Mouse (Mus musculus): ENCODE results near the gene Sept9.
"Not testable (repeated sequence)": the region's sequence is repeated elsewhere in the genome, so short reads cannot be mapped to it uniquely, and the experiment has no call there.

Gene Sept9

DNA sequence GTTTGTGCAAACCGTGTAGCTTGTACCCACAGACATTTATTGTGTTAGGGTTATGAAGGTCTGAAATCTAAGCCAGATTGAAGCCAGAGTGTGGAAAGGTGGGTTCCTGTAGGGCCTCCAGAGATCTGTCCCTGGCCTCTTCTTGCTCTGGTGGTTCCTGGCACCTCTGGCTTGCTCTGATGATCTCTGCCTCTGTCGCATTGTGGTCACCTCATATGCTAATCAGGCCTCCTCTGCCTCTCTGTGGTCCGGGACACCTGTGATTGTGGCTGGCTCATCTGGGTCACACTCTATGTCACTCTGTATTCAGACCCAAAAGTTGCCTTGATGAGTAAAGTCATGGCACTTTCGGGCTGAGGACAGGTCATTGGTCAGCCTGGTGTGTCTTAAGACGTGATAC is 128.2 kb downstream of the Sept9 start:
- DNase-seq (ENCODE audit: low read depth): no peak

- no peak for DNase-seq (ENCODE audit: low read depth)
Observed at GRCm38 (mm10) chr11:117330076-117330950, 130.9 kb downstream of the Sept9 start.

- DNase-seq (ENCODE audit: low read depth): no peak
Observed at GRCm38 (mm10) chr11:117330951-117331254, 131.4 kb downstream of the Sept9 start.

- DNase-seq (ENCODE audit: low read depth): no peak
Observed at GRCm38 (mm10) chr11:117331361-117332241, 132.1 kb downstream of the Sept9 start.

DNA sequence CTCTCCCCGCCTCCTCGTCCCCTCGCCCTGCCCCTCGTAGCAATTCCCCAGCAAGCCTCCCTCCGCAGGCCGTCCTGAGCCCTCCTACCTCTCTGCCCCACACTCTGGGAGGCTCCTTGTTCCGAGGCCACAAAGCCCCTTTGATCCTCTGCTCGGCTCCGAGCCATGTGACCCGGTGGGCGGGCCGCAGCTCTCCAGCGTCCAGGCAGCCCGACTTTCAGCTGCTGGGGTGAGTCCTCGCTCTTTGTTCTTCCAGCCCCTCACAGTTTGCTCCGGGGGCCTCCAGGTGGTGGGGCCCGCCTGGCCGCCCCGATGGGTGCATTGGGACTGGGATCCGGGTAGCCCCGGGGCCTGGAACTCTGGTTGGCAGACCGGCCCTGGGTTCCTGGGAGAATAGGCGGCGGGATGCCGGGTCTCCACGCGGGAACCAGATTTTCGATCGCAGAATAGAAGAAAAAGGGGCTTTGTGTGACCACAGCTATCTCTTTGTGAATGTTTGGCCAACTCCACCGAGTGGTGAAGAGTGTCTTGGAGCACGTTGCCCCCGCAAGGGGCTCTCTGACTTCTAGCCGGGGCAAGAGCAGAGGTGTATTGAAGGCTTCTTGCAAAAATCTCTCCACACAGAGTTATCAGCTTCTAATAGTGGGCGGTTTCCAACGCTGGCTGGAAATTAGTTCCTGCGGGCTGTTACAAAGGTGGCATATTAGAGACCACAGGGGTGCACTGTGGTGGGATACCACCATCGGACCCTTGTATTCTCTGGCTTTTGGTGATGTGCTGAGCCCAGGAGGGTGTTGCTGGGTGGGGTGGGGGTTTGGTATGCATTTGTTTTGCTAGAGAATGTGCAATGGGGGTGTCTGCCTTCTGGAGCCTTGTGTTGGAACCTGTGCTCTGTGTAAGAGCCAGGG is 133.0 kb downstream of the Sept9 start:
- DNase-seq (ENCODE audit: low read depth): no peak

DNA sequence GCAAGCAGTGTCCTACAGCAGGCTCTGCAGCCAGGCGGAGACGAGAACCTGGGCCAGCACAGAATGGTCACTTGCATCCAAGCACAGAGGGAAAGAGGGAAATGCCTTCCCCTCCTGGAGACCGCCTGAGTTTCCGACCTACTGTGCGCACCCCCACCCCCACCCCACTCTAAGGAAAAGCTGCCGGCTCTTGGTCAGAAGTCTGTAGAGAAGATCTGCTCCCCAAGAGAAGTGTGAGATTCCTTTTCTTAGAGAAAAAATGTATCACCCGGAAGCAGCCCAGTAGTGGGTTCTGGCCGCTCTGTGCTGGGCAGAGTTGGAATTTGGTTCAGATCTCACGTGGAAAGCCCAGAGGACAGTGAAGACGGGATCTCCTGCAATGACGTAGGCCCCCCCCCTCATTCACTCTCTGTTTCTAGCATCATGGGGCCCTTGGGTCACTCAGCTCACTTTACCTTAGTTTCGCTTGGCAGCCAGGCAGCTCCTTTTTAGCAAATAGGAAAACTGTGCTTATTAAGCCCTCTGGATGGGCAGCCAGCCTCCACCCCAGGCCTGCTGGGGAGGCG is 133.8 kb downstream of the Sept9 start:
- no peak for DNase-seq (ENCODE audit: low read depth)

DNA sequence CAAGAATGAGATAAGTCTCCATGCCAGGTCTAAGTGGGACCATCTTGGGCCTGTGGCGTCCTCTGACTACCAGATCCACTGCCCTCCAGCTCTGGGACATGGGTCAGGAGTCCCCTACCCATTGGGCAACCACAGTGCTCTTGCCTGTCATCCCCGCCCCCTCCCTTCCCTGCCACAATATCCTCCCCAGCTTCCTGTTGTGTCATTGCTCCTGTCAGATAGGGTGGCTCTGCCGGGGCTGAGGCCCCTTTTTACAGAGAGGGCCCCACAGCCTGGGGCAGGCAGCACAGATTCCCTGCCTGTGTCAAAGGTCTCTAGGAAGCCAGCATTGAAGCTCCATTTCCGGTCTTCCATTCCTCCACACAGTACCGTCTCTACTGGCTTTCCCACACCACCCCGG is 134.6 kb downstream of the Sept9 start:
- DNase-seq (ENCODE audit: low read depth): no peak

- DNase-seq (ENCODE audit: low read depth): no peak
Observed at GRCm38 (mm10) chr11:117335146-117335545, 135.7 kb downstream of the Sept9 start.

DNA sequence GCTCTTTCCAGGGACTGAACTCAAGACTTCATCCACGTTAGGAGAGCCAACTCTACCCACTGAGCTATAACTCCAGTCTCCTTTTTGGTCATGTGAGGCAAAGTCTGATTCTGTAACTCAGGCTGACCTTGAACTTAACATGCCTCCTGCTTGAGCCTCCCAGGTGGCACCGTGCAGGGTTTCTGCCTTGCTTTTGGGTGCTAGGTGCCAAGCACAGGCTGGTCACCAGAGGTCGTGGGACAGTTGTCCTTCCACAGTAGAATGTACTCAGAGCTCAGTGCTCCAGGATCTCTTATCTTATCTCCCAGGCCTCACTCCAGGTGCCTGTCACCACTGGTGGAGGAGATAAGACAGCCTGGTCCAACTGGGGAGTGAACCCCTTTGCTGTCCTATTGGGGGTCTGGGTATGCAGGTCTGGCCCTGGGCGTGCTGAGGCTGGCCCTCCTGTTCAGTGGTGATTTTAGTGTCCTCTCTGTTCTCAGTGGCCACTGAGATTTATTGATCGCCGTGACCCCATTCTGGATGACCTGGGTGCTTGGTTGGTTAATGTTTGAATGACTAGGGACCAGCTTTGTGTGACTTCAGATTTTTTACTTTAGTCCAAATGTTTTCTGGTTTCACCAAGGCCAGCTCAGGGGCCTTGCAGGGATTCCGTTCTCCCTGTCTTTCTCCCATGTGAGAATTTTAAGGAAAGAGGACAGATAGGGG is 136.8 kb downstream of the Sept9 start:
- DNase-seq (ENCODE audit: low read depth): no peak

DNA sequence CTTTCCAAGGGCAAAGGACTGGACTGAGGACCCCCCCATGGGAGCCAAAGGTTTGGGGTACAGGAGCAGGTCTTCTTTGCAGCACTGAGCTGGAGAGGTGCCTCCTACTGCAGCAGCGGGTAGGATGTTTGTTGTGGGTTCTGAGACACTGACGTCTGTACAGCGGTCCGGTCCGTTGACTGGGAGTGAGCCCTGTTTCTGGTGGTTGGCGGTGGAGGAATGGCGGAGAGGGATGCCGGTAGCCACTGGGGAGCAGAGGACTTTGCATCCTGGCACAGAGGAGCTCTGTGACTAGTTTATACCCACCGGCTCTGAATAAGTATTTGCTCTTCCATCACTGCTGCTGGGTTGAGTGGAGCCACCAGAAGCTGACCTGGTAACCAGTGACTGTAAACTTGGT is 138.3 kb downstream of the Sept9 start:
- no peak for DNase-seq (ENCODE audit: low read depth)

GRCm38 (mm10) chr11:117338503-117338902 is 139.0 kb downstream of the Sept9 start:
- no peak for DNase-seq (ENCODE audit: low read depth)

- DNase-seq (ENCODE audit: low read depth): no peak
Observed at GRCm38 (mm10) chr11:117339050-117339449, 139.6 kb downstream of the Sept9 start.

DNA sequence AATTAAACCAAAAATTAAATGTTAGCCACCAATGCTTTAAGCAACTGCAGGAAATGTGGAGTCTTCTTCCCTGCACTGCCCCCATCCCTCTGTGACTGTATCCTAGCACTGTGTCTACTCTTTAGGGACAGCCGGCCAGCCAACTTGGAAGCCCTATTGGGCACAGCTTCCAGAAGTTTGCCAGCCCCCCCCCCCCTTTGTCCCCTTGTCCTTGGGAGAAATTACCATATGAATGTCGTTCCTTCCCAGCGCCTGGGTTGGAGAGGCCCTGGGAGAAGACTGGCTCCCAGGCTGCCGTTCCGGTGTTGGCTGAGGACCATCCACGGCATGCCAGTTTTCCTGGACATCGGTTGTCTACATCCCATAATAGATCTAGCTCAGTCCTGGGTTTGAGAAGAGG is 141.8 kb downstream of the Sept9 start:
- DNase-seq (ENCODE audit: low read depth): no peak

DNA sequence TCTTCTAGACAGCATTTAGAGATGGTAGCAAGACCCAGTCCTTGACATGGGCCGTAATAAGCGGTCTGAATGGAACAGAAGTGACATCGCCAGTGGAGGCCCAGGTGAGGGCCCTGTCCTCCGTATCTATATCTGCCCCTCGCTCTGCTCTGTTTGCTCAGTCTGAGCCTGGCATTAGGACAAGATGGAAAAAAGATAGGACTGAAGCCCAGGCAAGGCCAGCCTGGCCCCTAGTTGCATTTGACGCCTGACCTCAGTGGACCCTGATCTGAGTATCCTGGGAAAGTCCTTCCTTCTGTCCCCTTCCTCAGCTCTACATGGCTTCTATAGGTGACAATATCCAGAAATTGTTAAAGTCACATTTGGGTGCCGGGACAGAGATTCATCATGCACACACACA is 142.6 kb downstream of the Sept9 start:
- no peak for DNase-seq (ENCODE audit: low read depth)

- DNase-seq (ENCODE audit: low read depth): not testable (repeated sequence)
Observed at GRCm38 (mm10) chr11:117342490-117342889, 143.0 kb downstream of the Sept9 start.

GRCm38 (mm10) chr11:117343800-117344199 is 144.3 kb downstream of the Sept9 start:
- DNase-seq (ENCODE audit: low read depth): no peak

DNA sequence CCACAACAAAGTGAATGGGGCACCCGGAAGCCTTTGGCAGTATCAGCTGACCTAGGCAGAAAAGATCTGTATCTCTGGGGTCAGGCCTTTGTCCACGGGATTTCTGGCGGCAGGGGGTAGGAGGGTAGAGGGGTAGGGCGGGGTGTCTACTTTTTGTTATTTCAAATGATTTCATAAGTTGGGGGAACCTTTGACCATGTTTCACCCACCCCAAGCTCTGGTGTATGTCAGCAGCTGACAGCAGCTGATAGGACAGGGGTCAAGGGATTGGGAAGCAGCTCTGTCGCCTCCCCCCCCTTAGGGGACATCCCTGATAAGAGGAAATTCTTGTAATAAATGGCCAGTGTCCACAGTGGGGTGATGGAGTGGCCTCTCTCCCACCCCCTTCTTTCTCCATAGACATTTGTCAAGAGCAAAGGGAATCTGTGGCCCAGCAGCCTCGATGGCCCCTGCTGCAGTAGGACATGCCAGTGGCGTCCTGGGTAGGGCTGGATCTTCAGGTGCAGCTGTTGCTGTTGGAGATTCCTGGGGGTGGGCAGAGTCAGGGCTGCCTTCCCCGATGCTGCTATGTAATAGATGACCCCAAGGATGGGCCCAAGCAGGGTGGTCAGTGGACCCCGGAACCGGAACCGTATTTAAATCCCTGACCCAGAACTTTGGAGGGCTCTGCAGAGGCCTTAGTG is 145.0 kb downstream of the Sept9 start:
- DNase-seq (ENCODE audit: low read depth): no peak

DNA sequence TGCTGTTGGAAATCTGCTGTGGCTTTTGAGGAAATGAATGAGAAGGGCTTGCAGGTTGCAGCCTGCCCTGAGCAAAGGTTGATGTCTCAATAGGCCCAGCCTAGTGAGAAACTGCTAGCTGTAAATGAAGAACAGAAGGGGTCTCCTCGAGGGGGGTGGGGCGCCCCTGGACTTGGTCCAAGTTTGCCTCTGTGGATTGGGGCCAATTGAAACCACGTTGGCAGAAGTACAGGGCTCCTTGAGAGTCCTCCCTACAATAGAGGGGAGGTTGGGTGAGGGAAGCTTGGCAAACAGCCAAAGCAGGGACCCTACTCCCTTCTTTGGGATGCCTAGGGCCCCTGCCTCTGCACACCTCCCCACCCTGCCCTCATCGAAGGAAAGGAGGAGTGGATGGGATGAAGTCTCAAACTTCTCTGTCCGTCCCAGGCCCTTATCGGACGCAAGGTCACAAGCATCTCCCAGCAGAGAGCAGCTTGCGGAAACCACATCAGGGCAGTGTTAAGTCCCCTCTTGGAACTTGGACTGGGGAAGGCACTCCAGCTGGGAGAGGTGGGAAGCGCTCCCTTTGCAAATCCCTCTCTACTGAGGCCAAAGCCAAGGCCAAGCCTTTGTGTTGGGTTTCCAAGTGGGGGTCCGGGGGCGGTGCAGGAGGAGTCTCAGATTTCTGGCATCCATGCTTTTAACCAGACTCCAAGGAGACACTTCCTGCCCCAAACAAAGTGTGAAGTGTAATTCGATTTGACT is 145.7 kb downstream of the Sept9 start:
- no peak for DNase-seq (ENCODE audit: low read depth)

- no peak for DNase-seq (ENCODE audit: low read depth)
Observed at GRCm38 (mm10) chr11:117347256-117347655, 147.8 kb downstream of the Sept9 start.

Data from fibroblast of lung, adult 2 months (primary cell).